Mouse (Mus musculus): Measurements from ENCODE around the gene Olfr871. TPM values are rescaled to one million over a fixed set of nuclear protein-coding genes. Genes with fewer than 3 reads are reported as not detected.

The Olfr871 gene
- polyA plus RNA-seq, 1 experiment from 2014 or later: not detected

Other genes with a start within 250 kb of the Olfr871 start
- not detected in 2 replicates for gene Olfr866, start 184.2 kb upstream of the Olfr871 start, polyA plus RNA-seq (2015; fragmentation: Nextera tagmentation; extraction: Ambion mirVana)
- gene Olfr867, start 154.6 kb upstream of the Olfr871 start, polyA plus RNA-seq (2015; fragmentation: Nextera tagmentation; extraction: Ambion mirVana): not detected in 2 replicates
- not detected in 2 replicates for gene Olfr868, start 113.6 kb upstream of the Olfr871 start, polyA plus RNA-seq (2015; fragmentation: Nextera tagmentation; extraction: Ambion mirVana)
- not detected in 2 replicates for gene Olfr869, start 83.2 kb upstream of the Olfr871 start, polyA plus RNA-seq (2015; fragmentation: Nextera tagmentation; extraction: Ambion mirVana)
- not detected in 2 replicates for gene Olfr870, start 38.1 kb upstream of the Olfr871 start, polyA plus RNA-seq (2015; fragmentation: Nextera tagmentation; extraction: Ambion mirVana)
- gene Olfr872, start 24.9 kb downstream of the Olfr871 start, polyA plus RNA-seq (2015; fragmentation: Nextera tagmentation; extraction: Ambion mirVana): not detected in 2 replicates
- not detected in 2 replicates for gene Olfr39, start 70.1 kb downstream of the Olfr871 start, polyA plus RNA-seq (2015; fragmentation: Nextera tagmentation; extraction: Ambion mirVana)
- gene Olfr873, start 86.3 kb downstream of the Olfr871 start, polyA plus RNA-seq (2015; fragmentation: Nextera tagmentation; extraction: Ambion mirVana): not detected in 2 replicates
- gene Olfr18, start 123.9 kb downstream of the Olfr871 start, polyA plus RNA-seq (2015; fragmentation: Nextera tagmentation; extraction: Ambion mirVana): not detected in 2 replicates
- 29.1 and 31.0 TPM in 2 replicates for gene Zfp560, start 173.0 kb downstream of the Olfr871 start, polyA plus RNA-seq (2015; fragmentation: Nextera tagmentation; extraction: Ambion mirVana)
- 7.8 and 9.1 TPM in 2 replicates for gene Zfp26, start 248.0 kb downstream of the Olfr871 start, polyA plus RNA-seq (2015; fragmentation: Nextera tagmentation; extraction: Ambion mirVana)